Mouse (Mus musculus): ENCODE measurements around the gene Cmpk2. TPM values are rescaled to one million over a fixed set of nuclear protein-coding genes. Genes with fewer than 3 reads are reported as not detected.
"Not testable (repeated sequence)": the region's sequence is repeated elsewhere in the genome, so short reads cannot be mapped to it uniquely, and the experiment has no call there.

Cmpk2 gene
- 10 to 100 TPM; 39.7 to 40.4 TPM for total RNA-seq (2021)
- long read RNA-seq, experiment 1, transcript Cmpk2-201 (5 exons, 3,200 nt) = major isoform, 39 of 48 reads
- long read RNA-seq, experiment 1, partial matches to known transcripts = 4 of 48 reads
- long read RNA-seq, experiment 1, other reads (novel, unspliced or antisense) = 5 of 48 reads
- long read RNA-seq, experiment 2, transcript Cmpk2-201 (5 exons, 3,200 nt) = major isoform, 26 of 39 reads
- long read RNA-seq, experiment 2, partial matches to known transcripts = 5 of 39 reads
- long read RNA-seq, experiment 2, other reads (novel, unspliced or antisense) = 8 of 39 reads

DNA sequence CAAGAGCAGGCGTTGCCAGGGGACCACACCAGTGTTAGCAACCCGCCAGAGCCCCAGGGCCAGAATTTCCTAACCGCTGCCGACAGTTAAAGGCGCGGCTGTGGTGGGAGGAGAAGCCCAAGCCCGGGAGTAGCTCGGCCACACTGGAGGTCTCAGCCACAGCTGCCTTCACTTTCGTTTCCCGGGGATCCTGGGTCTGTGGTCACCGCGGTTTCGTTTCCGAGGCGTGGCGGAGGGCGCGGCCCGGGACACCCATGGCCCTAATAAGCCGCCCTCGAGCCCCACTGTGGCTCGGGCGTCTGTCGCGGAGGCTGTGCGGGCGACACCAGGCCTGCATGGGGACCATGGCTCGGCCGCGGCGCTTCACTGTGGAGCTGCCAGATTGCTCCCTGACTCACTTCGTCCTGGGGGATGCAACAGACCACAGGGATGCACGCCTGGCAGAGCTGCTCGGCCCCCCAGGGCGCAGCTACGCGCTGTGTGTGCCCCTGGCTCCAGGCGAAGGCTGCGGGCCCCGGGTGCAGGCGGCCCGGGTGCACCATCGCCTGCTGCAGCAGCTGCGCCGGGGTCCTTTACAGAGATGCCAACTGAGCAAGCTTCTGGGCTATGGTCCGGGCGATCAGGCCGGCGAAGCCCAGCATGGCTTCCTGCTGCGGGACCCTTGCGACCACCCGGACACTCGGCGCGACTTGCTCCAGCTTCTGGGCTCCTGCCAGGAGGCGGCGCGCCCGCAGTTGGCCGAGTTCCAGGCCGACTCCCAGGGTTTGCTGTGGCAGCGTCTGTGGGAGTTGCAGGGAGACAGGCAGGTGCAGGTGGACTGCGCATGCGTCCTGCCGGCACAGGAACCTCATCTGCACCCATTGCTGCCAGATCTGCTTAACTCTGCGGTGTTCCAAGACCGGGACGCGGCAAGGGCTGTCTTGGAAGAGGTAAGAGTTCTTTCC, at the start of gene Cmpk2:
Cmpk2 (plus strand) TSS at position 107 of the 944 bp plus-strand sequence.
- DNase-seq (ENCODE audit: low spot score in 2 of 2) = peak; percentile 66 to 72

- no peak for DNase-seq (ENCODE audit: low spot score in 2 of 2)
Measured at GRCm38 (mm10) chr12:26424841-26425240, 44.2 kb upstream of the Cmpk2 start.

- DNase-seq (ENCODE audit: low spot score in 2 of 2) = not testable (repeated sequence)
Measured at GRCm38 (mm10) chr12:26428771-26429170, 40.2 kb upstream of the Cmpk2 start.

GRCm38 (mm10) chr12:26436334-26436733, 32.7 kb upstream of the Cmpk2 start:
- DNase-seq (ENCODE audit: low spot score in 2 of 2) = no peak

GRCm38 (mm10) chr12:26437950-26438349, 31.1 kb upstream of the Cmpk2 start:
- no peak for DNase-seq (ENCODE audit: low spot score in 2 of 2)

DNA sequence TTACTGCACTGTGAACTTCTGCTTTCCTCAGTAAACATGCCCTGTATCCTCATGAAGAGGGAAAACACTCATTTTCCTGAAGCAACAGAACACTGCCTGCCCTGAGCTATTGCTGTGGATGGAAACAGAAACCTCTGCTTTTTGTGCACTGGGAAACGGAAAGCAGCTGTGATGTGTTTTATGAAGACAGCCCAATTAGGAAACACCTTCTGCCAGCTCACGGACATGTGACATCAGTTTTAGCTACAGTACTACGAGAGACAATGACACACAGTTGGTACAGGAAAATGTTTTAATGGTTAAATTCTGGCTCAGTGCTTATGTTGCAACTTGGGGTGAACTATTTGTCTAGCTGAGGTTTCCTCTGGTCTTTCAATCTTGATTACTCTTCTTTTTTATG, 29.6 kb upstream of the Cmpk2 start:
- no peak for DNase-seq (ENCODE audit: low spot score in 2 of 2)

DNA sequence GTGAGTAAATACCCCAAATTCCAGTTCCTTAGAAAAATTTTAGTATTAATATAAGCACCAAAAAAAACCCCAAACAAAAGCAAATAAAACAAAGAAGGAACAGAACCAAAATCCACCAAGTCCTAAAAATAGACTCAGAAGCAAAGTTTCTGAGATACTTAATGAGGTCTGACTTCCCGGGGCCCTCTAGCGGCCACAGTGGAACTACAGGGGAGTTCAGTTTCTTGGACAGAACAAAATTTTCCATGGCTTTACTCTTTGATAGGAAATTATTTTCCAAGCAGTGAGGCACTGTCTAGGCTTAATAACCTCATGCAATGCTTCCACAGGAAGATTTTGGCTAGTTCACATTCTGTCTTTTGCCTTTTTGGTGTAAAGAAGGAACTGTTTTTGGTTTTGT, 24.9 kb upstream of the Cmpk2 start:
- DNase-seq (ENCODE audit: low spot score in 2 of 2) = peak; percentile 52 to 55

- no peak for DNase-seq (ENCODE audit: low spot score in 2 of 2)
Measured at GRCm38 (mm10) chr12:26444511-26444910, 24.5 kb upstream of the Cmpk2 start.

- DNase-seq (ENCODE audit: low spot score in 2 of 2) = no peak
Measured at GRCm38 (mm10) chr12:26446377-26447045, 22.5 kb upstream of the Cmpk2 start.

- no peak for DNase-seq (ENCODE audit: low spot score in 2 of 2)
Measured at GRCm38 (mm10) chr12:26449483-26449882, 19.5 kb upstream of the Cmpk2 start.

DNA sequence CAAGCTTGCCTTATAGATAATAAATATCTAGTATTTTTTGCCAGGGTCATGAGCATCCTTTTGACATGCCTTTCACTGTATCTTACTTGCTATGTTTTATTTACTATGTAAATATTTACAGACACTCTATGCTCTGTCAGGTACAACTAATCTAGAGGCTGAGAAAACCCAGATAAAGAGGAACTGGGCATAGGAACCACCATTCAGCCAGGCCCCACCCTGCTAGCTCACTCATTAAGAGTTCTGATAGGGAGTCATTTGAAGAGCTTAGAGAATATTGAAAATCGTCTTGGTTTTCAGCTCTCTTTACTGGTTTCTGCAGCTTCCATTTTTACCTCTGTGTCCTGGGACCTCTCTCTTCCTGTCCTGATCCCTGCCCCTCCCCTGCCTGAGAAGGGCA, 17.9 kb upstream of the Cmpk2 start:
- DNase-seq (ENCODE audit: low spot score in 2 of 2) = no peak

DNA sequence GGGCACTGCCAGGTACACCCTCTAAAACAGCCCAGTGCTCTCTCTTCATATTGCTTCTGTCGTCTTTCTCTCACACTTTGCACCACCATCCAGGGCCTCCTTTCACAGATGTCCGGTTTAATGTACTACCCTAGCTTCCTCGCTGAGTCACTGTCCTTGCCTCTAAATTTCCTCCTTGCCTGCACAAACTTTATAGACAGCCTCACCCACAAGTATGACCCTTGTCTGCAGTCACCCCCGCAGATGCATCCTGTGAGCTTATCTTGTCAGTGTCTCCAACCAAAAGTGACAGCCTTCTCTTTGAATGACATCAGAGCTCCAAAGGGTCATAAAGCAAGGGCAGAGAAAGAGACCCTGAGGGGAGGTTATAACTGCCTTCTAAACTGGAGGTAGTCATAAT, 16.1 kb upstream of the Cmpk2 start:
- no peak for DNase-seq (ENCODE audit: low spot score in 2 of 2)

- DNase-seq (ENCODE audit: low spot score in 2 of 2) = no peak
Measured at GRCm38 (mm10) chr12:26454682-26455081, 14.3 kb upstream of the Cmpk2 start.

GRCm38 (mm10) chr12:26456028-26456698, 12.8 kb upstream of the Cmpk2 start, which contains the start of gene Rsad2:
TSS of gene Rsad2 (minus strand) at chr12:26456452.
- DNase-seq (ENCODE audit: low spot score in 2 of 2) = peak in 1 of 2 experiments; percentile 34

DNA sequence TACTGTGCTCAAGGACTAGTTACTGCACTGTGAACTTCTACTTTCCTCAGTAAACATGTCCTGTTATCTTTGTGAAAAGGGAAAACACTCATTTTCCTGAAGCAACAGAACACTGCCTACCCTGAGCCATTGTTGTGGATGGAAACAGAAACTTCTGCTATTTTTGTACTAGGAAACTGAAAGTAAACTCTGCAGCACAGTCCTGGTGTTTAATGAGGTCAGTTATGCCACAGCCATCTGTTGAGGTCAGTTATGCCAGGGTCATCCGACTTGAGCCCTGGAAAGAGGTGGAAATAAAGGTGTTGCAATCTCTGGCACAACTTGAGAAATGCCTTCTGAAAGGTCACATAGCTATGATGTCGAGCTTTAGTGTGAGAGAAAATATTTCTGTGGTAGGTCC, 8.9 kb upstream of the Cmpk2 start:
- DNase-seq (ENCODE audit: low spot score in 2 of 2) = no peak

GRCm38 (mm10) chr12:26465600-26465999, 3.4 kb upstream of the Cmpk2 start:
- DNase-seq (ENCODE audit: low spot score in 2 of 2) = no peak

DNA sequence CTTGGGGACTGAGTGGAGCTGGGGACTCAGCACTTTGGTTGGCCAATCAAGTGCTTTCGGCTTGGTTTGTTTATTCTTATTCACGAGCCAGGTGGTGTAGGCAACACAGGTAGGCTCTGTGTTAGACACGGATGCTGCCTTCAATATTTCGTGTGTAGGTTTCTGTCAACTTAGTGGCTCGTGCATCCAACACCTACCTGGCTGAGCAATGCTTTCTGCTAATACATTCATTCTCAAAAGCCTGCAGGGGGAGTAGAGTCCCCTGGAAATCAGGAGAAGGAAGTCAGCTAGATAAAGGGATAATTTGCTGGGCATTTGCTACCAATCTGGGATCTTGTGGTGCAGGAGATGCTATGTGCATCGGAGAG, 1.0 kb downstream of the Cmpk2 start:
- DNase-seq (ENCODE audit: low spot score in 2 of 2) = no peak

DNA sequence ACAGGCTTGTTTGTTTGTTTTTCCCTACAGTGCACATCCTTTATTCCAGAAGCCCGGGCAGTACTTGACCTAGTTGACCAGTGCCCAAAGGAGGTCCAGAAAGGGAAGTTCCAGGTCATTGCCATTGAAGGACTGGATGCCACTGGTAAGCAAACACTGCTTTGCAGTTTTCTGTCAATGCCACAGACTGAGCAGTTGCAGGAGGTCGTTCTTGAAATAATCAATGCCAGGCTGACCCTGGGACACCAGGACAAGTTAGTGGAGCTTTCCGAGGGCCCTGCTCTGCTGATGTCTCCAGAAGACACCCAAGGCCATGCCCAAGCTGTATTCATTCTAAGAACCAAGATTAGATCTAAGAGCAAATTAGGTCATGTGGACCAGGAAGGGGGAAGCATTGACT, 2.4 kb downstream of the Cmpk2 start:
- DNase-seq (ENCODE audit: low spot score in 2 of 2) = no peak

DNA sequence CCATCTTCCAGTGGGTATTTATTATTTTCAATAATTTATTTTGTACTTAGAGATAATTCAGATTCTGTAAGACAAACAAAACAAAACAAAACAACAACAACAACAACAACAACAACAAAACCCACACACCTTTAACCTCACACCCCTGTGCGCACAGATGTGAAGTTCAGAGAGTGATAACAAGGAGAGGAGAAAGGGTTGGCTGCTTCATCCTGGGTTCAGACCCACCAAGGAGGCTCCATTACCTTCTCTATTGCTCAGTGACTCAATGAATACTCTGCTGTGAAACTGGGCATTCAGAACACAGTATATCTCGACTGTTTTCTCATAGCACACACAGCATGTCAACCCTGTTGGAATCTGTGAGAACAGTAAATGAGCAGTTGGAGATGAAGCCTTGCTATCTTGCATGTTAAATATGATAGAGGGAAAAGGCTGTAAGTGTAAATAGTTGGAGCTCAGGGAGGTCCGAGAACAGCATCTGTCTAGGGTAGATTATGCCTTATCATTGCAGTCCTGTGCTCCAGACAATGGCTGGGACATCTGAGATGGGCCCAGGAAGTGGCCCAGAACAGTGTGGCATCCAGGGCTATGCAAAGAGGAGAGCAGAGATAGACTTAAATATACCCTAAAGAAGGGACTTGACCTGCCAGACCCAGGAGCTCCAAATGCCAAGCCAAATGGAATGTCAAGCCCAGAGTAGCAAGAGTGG, 3.9 kb downstream of the Cmpk2 start:
- DNase-seq (ENCODE audit: low spot score in 2 of 2) = no peak

- DNase-seq (ENCODE audit: low spot score in 2 of 2) = no peak
Measured at GRCm38 (mm10) chr12:26473746-26474145, 4.7 kb downstream of the Cmpk2 start.

GRCm38 (mm10) chr12:26477198-26477597, 8.2 kb downstream of the Cmpk2 start:
- DNase-seq (ENCODE audit: low spot score in 2 of 2) = no peak
